Mouse (Mus musculus) mammary gland, adult 2 months (tissue): ENCODE results near the gene Slc44a3. TPM values are rescaled to one million over a fixed set of nuclear protein-coding genes. Genes with fewer than 3 reads are reported as not detected.

Source experiments
- polyA plus RNA-seq: library from polyadenylated mRNA; depleted of rRNA; stranded (reverse); fragments of >200 nt; gene quantifications from 2 replicates; pipeline ENCODE4 v1.2.3, GENCODE M21; 2012; ENCODE audit warnings: low replicate concordance; rRNA removed

Slc44a3 gene
- 7.6 and 13.7 TPM in 2 replicates for polyA plus RNA-seq

GRCm38 (mm10) chr3:121532176-121532575 is at the start of gene Slc44a3:
Gene Slc44a3, minus strand, starts transcription at chr3:121532404.

DNA sequence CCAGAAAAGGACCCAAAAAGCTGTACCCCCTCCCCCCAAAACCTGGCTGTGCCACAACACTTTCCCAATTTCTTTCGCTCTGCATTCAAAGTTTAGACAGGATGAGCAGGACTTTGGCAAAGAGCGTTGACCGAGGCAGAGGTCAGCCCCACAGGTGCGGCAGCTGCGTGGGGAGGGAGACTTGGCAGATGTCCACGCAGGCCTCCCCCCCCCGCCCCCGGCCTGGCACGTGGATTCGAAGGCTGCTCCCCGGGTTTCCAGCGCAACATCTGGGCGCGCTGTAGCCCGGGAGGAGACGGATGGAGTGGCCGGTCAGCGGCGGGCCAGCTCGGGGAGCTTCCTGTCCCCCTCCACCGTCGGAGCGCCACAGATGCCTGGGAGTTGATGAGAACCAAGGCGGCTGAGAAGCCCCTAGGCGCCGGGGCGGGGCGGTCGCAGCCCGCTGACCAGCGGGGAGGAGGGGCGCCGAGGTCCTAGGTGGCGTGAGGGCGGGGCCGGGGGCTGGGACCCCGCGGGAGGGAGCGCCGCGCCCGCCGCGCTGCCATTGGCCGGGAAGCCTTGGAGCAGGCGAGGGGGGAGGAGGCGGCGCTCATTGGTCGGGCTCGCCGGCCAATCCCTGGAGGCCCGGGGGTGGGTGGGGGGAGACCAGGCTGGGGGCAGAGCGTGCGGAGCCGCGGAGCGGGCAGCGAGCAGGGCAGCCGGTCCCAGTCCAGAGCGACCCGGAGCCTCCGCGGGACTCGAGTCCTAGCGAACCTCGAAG is 106.2 kb downstream of the Slc44a3 start, which contains the start of gene Cnn3:
Gene Cnn3 (plus strand): TSS at position 637 of the 760 bp plus-strand sequence.

Other genes starting within 250 kb of the Slc44a3 start
- 18.3 and 29.8 TPM in 2 replicates for gene Tmem56, start 249.3 kb downstream of the Slc44a3 start, polyA plus RNA-seq
- gene Alg14, start 240.6 kb downstream of the Slc44a3 start, polyA plus RNA-seq = 16.0 and 32.7 TPM in 2 replicates
- gene Cnn3, start 105.9 kb downstream of the Slc44a3 start, polyA plus RNA-seq = 140 and 200 TPM in 2 replicates
- not detected in 2 replicates for gene 4930432M17Rik, start 138.4 kb upstream of the Slc44a3 start, polyA plus RNA-seq
- gene F3, start 191.1 kb upstream of the Slc44a3 start, polyA plus RNA-seq = 44.1 and 49.6 TPM in 2 replicates